Mouse (Mus musculus): Measurements from ENCODE around the gene Rps21. TPM values are rescaled to one million over a fixed set of nuclear protein-coding genes. Genes with fewer than 3 reads are reported as not detected.

Rps21 gene
- polyA plus RNA-seq, 1 experiment: 1,869 TPM

DNA sequence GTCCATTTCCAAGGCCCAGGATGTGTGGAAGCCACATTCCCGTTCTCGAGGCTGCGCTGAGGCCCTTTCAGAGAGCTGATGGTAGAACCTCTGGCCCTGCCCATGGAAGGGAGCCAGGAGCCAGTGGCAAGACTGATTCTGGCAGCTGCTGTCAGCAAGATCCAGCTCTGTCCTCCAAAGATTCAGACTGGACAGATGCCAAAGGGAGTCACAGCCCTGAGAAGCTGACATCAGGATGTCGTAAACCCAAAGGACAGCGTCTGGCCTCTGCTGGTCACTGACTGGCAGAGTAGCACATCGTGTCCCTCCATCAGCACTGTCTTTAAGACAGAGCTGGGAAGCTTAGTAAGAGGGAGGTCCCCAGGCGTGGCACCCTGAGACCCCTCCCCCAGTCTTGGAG lies 28.6 kb upstream of the Rps21 start:
- DNase-seq (ENCODE audit: extremely low spot score in 1 of 2, low spot score in 1 of 2): no peak

GRCm38 (mm10) chr2:180229129-180229528 lies 28.0 kb upstream of the Rps21 start:
- no peak for DNase-seq (ENCODE audit: extremely low spot score in 1 of 2, low spot score in 1 of 2)

- DNase-seq (ENCODE audit: extremely low spot score in 1 of 2, low spot score in 1 of 2): no peak
Measured at GRCm38 (mm10) chr2:180230482-180230881, 26.7 kb upstream of the Rps21 start.

GRCm38 (mm10) chr2:180233101-180233904 lies 23.9 kb upstream of the Rps21 start:
- no peak for DNase-seq (ENCODE audit: extremely low spot score in 1 of 2, low spot score in 1 of 2)

GRCm38 (mm10) chr2:180234353-180234752 lies 22.8 kb upstream of the Rps21 start:
- DNase-seq (ENCODE audit: extremely low spot score in 1 of 2, low spot score in 1 of 2): no peak

GRCm38 (mm10) chr2:180234980-180235379 lies 22.2 kb upstream of the Rps21 start:
- no peak for DNase-seq (ENCODE audit: extremely low spot score in 1 of 2, low spot score in 1 of 2)

DNA sequence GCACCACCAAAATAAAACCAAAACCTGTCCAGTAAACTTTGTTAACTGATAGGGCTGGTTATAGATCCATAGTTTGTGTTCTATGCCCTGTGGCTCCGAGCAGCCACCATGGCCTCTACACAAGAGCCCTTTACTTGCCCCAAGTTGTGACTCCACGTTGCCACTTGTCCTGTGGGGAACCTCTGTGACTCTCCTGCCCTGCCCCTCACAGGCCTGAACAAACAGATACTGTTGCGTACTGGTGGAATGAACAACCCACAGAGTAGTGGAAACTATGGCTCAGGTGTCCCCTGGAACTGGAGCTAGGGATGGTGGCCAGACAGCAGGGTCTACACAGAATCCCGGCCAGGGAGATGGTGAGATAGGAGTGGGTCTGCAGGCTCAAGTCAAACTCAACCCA lies 21.4 kb upstream of the Rps21 start:
- DNase-seq (ENCODE audit: extremely low spot score in 1 of 2, low spot score in 1 of 2): no peak

DNA sequence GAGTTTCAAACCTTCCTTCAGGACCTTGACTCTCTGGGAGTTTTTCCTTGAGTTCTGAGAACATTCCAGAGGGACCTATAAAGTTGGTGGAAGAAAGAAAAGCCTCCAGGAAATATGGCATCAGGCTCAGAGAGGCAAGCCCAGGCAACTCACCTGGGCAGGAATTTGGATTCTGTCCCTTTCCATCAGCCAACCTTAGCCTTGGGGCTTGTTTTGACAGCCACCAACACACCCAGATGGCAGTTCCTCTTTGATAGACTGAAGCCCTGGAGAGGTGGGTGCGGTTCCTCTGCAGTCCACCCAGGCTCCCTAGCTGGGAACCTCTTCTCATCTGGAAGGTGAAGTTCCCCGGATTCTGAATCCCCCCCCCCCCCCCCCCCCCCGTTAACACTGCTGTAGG lies 20.7 kb upstream of the Rps21 start:
- no peak for DNase-seq (ENCODE audit: extremely low spot score in 1 of 2, low spot score in 1 of 2)

- no peak for DNase-seq (ENCODE audit: extremely low spot score in 1 of 2, low spot score in 1 of 2)
Measured at GRCm38 (mm10) chr2:180236930-180237329, 20.2 kb upstream of the Rps21 start.

DNA sequence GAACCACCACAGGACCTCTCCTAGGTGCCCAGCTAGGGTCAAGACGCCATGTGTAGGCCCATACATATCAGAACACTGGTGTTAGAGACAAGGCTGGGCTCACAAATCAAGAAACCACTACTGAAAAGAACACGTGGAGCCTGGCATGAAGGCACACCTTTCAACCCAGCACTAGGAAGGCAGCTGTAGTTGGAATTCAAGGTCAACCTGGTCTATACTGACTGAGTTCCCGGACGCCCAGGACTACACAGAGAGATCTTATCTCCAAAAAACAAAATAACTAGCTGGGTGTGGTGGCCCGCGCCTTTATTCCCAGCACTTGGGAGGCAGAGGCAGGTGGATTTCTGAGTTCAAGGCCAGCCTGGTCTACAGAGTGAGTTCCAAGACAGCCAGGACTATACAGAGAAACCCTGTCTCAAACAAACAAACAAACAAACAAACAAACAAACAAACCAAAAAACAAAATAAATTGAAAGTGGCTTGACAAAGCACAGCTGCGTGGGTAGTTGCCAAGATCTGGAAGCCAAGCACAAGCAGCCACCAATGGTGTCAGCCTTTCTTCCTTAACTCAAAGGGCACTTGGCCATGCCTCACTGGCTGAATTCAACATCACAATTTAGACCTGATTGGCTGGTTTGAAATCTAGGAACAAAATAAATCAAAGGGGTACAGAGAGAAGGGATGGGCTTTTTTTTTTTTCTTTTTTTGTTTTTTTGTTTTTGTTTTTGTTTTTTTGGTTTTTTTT lies 19.4 kb upstream of the Rps21 start:
- no peak for DNase-seq (ENCODE audit: extremely low spot score in 1 of 2, low spot score in 1 of 2)

DNA sequence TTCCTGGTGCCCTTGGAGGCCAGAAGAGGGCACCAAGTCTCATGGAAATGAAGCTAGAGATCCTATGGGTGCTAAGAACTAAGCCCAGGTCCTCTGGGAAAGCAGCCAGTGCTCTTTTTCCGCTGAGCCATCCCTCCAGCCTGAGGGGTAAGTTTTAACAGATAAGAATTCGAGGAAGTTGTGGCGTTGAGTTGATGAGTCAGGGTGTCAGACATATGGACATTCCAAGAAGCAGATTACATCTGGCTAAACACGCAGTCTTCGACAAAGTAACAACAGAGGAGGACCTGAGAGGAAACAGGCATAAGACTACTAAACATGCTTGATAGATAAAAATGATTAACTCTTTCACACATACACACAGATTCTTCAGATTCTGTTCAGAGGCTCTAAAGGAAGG lies 18.6 kb upstream of the Rps21 start:
- no peak for DNase-seq (ENCODE audit: extremely low spot score in 1 of 2, low spot score in 1 of 2)

DNA sequence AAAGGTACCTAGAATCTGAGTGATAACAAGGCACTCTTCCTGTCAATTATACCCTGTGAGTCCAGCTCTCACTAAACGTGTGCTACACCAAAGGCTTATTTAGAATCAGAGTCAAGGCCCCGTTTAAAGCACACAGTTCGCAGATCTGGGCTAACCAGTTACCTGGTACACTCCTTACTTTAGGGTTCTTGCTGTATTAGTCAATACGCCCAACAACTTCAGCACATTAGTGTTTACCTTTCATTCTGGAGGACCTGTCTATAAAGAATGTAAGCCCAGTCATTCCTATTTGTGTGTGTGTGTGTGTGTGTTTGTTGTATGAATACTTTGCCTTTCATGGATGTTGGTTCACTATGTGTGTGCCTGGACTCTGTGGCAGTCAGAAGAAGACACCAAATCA lies 14.1 kb upstream of the Rps21 start:
- DNase-seq (ENCODE audit: extremely low spot score in 1 of 2, low spot score in 1 of 2): no peak

DNA sequence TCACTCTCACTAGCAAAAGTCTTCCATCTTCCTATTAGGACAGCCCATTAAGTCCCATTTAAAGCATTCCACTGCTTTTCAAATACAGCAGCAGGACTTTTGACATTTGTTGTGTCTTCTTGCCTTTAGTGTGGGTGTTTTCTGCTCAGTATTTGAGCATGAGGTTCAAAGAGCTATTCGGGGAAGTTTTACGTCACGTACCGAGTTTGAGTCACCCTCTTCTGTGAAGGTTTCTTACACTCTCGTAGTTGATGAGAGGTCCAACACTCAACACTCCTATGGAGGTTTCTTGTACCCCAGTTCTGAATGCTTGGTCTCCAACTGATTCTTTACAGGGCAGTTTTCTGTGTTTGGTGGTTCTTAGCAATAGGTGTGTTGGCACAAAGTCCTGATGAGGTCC lies 9.3 kb upstream of the Rps21 start:
- no peak for DNase-seq (ENCODE audit: extremely low spot score in 1 of 2, low spot score in 1 of 2)

DNA sequence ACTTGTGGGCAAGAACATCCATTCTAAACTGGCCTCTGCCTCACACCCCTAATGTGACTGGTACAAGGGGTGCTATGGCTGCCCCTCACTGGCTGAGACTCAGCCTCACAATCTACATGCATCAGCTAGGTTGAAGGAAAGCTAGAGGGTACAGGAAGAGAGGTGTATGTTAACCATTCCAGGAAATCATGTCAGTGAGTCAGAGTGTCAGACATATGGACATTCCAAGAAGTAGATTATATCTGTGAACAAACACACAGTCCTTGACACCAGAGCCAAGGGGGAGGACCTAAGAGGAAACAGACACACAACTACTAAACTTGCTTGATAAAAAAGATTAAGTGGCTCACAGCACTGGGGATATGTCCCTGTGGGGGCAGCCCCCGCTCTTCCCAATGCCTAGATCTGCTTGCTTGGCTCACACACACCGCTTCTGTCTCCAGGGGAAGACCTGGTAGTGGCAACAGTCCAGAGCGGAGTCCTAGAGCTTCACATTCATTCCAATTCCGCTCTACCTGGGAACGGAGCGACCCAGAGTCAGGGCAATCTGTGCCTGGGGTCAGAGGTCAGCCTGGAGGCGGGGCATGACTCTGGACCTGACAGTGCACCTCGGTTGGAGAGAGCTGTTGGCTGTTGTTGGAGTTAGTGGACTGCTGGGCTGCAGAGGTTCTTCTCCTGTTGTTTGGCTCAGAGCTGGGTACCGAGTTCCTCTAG lies 8.1 kb upstream of the Rps21 start:
- DNase-seq (ENCODE audit: extremely low spot score in 1 of 2, low spot score in 1 of 2): no peak

- peak in 1 of 2 experiments; percentile 93 for DNase-seq (ENCODE audit: extremely low spot score in 1 of 2, low spot score in 1 of 2)
Measured at GRCm38 (mm10) chr2:180250930-180251611, 6.1 kb upstream of the Rps21 start.

- DNase-seq (ENCODE audit: extremely low spot score in 1 of 2, low spot score in 1 of 2): no peak
Measured at GRCm38 (mm10) chr2:180251838-180252237, 5.3 kb upstream of the Rps21 start.

- DNase-seq (ENCODE audit: extremely low spot score in 1 of 2, low spot score in 1 of 2): no peak
Measured at GRCm38 (mm10) chr2:180254436-180255209, 2.6 kb upstream of the Rps21 start.

DNA sequence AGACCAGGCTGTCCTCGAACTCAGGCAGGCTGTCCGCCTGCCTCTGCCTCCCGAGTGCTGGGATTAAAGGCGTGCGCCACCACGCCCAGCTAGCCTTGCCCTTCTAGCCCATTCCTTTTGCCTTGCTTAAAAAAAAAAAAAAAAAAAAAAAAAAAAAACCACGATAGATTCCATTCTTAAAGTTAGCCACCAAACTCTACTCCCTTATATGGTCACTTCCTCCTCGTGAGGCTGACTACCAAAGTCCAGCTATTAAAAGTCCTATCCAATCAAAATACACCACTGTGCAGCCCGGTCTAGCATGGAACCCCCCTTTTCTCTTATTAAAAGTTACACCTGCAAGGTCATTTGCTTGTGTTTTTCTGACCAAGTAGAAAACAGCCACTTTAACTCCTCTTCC lies 1.5 kb upstream of the Rps21 start:
- no peak for DNase-seq (ENCODE audit: extremely low spot score in 1 of 2, low spot score in 1 of 2)

DNA sequence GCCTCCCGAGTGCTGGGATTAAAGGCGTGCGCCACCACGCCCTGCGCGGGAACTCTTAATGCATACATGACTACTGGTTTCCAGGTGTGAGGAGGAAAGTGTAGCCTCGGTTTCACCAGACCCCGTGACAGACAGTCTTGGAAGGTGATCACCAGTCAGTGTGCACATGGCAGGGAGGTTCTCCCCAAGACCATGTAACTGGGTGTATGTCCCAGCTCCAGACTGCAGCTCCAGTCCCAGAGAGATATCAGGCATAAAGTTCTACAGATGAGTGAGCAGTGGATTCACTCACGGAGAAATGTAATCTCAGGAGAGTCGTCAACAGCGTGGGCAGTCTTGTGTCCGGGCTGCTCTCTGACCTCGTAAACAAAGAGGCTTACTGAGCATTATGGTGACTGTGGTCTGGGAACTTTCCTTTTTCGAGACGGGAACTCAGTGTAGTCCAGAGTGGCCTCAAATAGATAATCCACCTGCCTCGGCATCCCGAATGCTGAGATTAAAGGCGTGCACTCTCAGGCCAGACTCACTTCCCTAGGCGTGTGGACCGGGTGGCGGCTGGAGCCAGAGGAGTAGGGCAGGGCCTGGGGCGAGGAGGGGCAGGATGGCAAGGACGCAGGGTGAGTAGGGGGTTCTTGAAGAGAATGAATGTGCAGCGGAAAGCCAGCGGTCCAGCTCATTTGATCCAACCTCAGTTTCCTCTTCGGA lies 729 bp upstream of the Rps21 start:
- DNase-seq (ENCODE audit: extremely low spot score in 1 of 2, low spot score in 1 of 2): no peak

All from frontal cortex, adult 2 months (tissue).